Mouse (Mus musculus) thymus, adult 18-20 months (tissue): Measurements from ENCODE around the gene Ptafr.
"Not testable (repeated sequence)": the region's sequence is repeated elsewhere in the genome, so short reads cannot be mapped to it uniquely, and the experiment has no call there.

Experiments
- DNase-seq, 2 experiments: peaks; one replicate each; pipeline ENCODE4 v3.0.0; 2022; ENCODE audit warnings: mixed read lengths in 2 of 2

Gene Ptafr

GRCm38 (mm10) chr4:132563965-132564364, at the start of gene Ptafr:
Ptafr (plus strand) TSS chr4:132564067.
- peak in 1 of 2 experiments; percentile 3 for DNase-seq

DNA sequence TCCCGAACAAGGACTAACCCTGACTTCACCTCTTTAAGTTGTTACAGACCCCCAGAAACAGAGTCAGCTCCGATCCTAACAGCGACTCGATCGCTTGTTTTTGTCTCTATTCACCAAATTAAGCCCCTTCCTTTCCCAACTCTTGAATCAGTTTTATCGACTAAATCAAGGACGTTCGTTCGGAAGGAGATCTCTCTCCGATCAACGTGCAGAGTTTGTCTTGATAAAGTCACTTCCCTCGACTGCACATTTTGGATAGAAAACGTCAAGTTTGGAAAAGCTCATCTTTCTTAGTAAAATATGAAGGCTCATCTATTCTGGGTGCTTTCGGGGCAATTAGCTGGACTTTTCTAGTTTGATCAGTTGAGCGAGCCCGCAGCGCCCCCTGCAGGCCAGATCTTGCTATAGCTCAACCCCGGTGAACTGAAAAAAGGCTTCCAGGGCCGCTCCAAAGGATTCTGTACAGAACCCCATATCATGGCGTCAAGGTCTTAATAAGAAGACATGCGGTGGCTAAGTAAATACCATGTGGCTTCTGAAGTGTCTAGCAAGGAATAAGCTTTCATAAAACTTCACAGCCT, 49.2 kb upstream of the Ptafr start:
- DNase-seq, result peak; percentile 48 to 63

GRCm38 (mm10) chr4:132515369-132516155, 48.3 kb upstream of the Ptafr start:
- DNase-seq, result peak; percentile 86 to 93

DNA sequence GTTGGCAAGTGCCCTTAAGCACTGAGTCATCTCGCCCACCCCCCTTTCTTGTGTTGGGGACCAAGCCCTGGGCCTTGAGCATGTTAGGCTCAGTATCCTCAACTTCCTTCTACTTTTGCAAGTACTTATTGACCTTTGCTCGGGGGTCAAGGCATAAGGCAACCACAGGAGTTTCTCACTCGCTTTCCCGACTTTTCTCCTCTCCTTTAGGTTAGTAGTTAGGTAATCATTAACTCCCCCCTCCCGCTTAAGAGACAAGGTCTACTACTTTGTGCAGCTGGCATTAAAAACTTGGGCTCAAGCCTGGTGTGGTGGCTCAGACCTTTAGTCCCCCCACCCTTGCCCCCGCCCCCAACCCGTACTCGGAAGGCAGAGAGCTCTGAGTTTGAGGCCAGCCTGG, 45.8 kb upstream of the Ptafr start:
- DNase-seq, result no peak

DNA sequence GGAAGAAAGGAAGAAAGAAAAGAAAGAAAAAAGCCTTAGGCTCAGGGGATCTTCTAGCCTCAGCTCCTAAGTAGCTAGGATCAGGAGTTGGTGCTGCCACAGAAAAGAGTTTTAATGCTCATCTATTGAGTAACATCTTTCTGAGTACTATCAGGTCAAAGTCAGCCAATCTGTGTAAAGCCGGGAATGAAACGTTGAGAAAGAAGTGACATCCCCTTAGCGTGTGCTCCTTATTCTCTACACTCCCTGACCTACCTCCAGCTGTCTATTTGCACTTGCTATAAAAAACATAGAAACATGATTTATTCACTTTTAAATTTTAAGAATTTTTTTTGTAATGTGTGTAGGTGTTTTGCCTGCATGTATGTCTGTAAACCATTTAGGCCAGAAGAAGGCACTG, 44.7 kb upstream of the Ptafr start:
- DNase-seq, result no peak

GRCm38 (mm10) chr4:132524321-132524741, 39.5 kb upstream of the Ptafr start:
- DNase-seq, result no peak

DNA sequence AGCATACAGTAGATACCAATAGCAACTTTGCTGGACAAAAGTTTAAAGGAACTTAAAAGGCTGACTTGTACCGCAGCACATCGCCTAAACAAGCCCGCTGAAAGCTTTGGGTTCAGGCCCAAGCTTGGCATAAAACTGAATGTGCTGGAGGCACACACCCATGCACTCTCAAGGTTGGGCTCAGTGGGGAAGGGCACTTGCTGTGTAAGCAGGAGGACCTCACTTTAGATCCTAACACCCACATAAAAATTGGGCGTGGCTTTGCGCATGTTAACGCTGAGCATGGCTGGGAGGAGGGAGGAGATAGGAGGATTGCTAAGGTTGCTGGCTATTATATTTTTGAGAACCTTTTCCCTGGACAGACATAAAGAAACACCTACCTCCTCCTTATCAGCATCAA, 39.1 kb upstream of the Ptafr start:
- no peak for DNase-seq

GRCm38 (mm10) chr4:132526678-132527077, 37.2 kb upstream of the Ptafr start:
- DNase-seq, result no peak

GRCm38 (mm10) chr4:132527917-132528522, 35.8 kb upstream of the Ptafr start:
- DNase-seq, result no peak

DNA sequence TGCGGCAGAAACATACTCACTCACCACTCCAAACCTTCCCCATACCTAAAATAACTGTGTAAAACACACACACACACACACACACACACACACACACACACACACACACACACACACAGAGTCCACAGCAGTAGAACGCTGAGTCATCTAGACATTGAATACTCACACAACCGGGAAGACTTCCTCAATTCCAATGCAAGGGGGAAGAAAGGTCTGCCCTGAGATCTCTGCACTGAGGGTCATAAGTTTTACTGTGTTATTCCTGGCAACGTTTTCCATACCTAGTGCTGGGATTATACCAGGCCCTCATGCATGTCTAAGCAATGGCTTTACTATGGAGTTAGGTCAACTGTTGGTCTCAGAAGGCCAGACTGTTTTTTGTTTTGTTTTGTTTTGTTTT, 34.5 kb upstream of the Ptafr start:
- DNase-seq, result no peak

GRCm38 (mm10) chr4:132530033-132530804, 33.6 kb upstream of the Ptafr start:
- DNase-seq, result no peak

GRCm38 (mm10) chr4:132532496-132532895, 31.4 kb upstream of the Ptafr start:
- DNase-seq, result no peak

GRCm38 (mm10) chr4:132532981-132533916, 30.6 kb upstream of the Ptafr start, which contains the start of gene Atpif1:
Atpif1 (minus strand) TSS chr4:132533659.
- DNase-seq, result peak; percentile 81 to 84

GRCm38 (mm10) chr4:132535406-132536121, 28.3 kb upstream of the Ptafr start, which contains the start of gene Dnajc8:
Dnajc8 (plus strand) TSS chr4:132535550.
- peak; percentile 88 to 92 for DNase-seq

- no peak for DNase-seq
These were observed 24.4 kb upstream of the Ptafr start for GRCm38 (mm10) chr4:132539481-132539880.

DNA sequence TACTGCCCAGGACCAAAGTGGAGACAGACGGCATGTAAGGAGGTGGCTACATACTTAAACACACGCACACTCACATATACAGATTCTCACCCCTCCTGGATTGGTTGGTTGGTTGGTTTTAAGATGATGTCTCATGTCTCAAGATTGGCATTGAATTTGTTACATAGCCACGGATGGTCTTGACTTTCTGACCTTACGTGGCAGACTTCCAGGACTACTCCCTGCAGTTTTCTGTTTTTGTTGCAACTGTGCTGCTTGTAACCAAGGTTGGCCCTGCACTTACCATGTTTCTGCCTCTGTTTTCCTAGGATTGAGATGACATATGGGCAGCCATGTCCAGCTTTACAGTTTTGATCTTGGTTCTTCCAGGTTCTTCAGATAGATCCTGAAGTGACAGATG, 22.5 kb upstream of the Ptafr start:
- no peak for DNase-seq

GRCm38 (mm10) chr4:132542724-132543123, 21.1 kb upstream of the Ptafr start:
- no peak for DNase-seq

GRCm38 (mm10) chr4:132545851-132546250, 18.0 kb upstream of the Ptafr start:
- peak in 1 of 2 experiments; percentile 29 for DNase-seq

- DNase-seq, result no peak
These were observed 9.6 kb upstream of the Ptafr start for GRCm38 (mm10) chr4:132554221-132554620.

- DNase-seq, result no peak
These were observed 9.2 kb upstream of the Ptafr start for GRCm38 (mm10) chr4:132554653-132555052.

GRCm38 (mm10) chr4:132555550-132555949, 8.3 kb upstream of the Ptafr start:
- DNase-seq, result not testable (repeated sequence)
